Mouse (Mus musculus) B cell, adult 2 months (primary cell): Measurements from ENCODE around the gene 1700011M02Rik.
"Not testable (repeated sequence)": the region's sequence is repeated elsewhere in the genome, so short reads cannot be mapped to it uniquely, and the experiment has no call there.

Experiments
- DNase-seq, 2 experiments: peaks; one replicate each; pipeline ENCODE4 v3.0.0; 2022

Gene 1700011M02Rik

DNA sequence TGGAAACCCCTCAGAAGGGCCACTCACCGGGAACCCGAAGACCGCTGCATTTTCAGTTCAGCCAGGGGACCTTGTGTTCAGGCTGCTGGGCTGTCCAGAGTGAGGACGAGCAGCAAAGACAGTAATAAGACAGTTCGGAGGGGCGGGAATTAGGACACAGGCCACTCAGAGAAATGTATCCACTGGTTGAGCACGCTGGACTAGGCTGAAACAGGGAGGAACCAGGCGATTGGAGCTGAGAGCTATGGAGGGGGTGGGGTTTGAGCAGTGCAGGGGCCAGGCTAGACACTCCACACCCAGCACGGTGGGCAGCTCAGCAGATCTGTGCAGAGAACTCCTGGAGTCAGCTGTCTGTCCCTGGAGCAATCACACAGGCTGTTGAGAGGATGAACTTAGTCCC, at the start of gene 1700011M02Rik, which contains the start of gene Dmrtc1a:
Gene 1700011M02Rik (plus strand): TSS at position 319 of the 400 bp plus-strand sequence.
Gene Dmrtc1a (minus strand): TSS at position 101 of the 400 bp plus-strand sequence.
- not testable (repeated sequence) for DNase-seq

- no peak for DNase-seq
Observed at GRCm38 (mm10) chrX:102867871-102868270, 40.8 kb upstream of the 1700011M02Rik start, which contains the start of gene 1700031F05Rik. 1700031F05Rik (minus strand) TSS chrX:102867971.

DNA sequence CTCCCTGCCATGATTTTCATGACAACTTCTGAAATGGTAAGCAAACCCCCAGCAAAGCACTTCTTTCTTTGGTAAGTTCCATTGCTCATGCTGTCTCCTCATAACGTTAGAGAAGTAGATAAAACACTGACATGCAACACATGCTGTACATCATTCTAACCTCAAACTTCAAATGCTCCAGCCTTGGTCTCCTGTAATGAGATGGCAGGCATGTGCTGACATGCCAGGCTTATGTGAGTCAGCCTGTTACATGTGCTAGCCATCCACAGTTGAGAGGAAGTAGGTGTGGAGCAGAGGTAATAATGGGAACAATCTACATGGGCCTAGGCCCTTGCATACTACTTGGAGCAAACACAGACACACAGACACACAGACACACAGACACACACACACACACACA, 6.1 kb downstream of the 1700011M02Rik start:
- DNase-seq, result not testable (repeated sequence)

GRCm38 (mm10) chrX:102926707-102927106, 18.0 kb downstream of the 1700011M02Rik start:
- peak in 1 of 2 experiments; percentile 7 for DNase-seq

DNA sequence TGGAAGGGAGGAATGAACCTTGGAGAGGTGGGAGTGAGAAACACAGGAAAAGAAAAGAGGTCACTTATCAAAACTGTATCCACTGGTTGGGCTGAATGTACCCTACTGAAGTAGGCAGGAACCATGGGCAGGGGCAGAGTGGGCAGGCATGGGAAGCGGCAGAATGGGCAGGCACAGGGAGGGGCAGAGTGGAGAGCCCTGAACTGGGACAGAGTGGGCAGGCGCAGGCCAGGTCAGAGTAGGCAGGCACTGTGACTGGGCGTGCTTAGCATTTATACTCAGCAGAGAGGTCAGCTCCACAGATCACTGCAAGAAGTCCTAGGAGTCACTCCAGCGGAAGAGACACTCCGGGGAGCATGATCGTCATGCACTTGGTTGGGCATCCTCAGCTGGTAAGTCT, 19.4 kb downstream of the 1700011M02Rik start, which contains the start of gene 1700018G05Rik:
Gene 1700018G05Rik (plus strand): TSS at position 301 of the 400 bp plus-strand sequence.
- not testable (repeated sequence) for DNase-seq

GRCm38 (mm10) chrX:102932992-102933570, 24.4 kb downstream of the 1700011M02Rik start:
- DNase-seq, result no peak

DNA sequence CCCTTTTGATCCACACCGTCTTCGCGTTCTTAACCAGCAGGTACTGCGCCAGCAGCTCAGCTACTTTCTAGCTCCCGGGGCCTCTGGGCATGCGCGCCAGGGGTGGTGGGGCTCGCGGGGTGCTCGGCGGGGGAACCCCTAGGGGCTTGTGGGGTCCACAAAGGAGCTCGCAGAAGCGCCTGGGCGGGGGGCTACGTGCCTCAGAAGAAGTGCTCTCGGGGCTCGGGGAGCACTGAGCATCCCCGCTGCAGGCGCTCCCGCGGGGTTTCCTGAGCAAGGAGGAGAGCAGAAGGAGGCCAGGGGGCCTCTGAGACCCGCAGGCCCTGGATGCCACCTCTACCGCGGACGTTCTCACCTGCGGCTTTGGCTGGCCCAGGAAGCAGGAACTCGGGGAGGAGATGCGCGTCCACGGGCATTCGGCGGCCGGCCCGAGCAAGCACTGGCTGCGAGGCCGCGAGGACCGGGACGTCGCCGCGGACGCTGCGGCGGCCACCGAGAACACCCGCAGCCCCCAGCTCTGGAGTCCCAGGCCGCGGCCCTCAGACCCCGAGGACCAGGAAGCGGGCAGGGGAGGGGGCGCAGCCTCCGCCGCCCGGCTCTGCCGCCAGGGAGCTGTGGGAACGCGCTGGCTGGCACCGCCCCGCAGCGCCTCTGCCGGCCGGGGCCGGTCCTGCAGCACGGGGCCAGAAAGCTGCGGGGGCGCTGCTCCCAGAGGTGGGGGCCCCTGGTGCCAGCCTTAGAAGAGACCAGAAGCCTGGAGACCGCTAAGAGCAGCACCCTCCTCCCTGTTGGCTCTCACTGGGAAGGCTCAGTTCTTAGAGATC, 25.1 kb downstream of the 1700011M02Rik start:
- peak; percentile 8 to 12 for DNase-seq

DNA sequence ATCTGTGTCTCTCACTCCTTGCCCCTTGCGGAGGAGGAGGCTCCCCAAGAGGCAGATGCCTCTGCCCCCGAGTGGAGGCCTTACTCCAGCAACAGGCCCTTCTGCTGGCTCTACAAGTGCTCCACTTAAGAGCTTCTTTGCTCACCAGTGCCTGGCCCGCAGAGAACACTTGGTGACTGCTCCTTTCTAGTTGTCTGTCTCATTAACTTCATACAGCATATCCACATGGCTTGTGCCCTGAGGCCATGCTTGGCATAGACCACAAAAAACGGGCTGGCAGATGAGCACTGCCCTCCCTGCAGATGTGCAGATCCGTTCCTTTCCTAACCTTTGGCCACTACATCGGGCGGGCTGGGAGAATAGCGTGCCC, 25.7 kb downstream of the 1700011M02Rik start:
- DNase-seq, result no peak

DNA sequence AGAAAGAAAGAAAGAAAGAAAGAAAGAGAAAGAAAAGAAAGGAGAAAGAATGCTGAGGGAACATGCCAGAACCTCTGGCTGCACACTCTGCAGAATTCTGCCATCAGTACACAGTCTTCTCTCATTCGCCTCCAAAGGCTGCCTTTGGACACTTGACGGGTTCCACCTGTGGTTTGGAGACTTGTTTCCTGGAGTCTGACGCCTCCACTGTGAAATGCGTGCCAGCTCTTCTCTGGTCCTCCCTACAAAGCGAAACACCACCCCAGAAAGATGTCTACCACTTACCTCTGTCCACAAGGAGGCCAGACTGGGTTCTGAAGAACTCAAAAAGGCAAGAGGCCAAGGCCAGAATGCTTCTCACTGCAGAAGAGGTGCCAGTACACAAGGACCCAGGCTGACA, 28.0 kb downstream of the 1700011M02Rik start:
- no peak for DNase-seq

DNA sequence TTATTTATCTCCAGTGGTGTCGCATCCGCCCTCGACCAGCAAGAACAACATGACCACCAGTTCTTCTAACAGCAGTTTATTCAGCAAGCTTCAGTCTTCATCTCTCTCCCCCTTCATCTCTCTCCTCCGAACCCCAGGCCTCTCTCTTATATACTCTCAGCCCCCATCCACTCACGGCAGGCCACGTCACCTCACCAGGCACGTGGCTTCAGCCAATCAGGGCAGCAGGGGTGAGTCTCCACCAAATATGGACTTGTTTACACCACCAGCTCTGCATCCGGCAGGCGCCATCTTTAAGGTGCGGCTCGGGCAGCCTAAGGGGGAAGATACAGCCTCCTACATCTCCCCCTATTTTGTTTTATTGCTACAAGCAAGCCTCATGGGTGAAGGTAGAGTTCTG, 41.4 kb downstream of the 1700011M02Rik start:
- not testable (repeated sequence) for DNase-seq

- DNase-seq, result no peak
Observed at GRCm38 (mm10) chrX:102958917-102959316, 50.2 kb downstream of the 1700011M02Rik start.
